ENCODE assay signal across 20 mouse cellular contexts in the genomic region with DNA sequence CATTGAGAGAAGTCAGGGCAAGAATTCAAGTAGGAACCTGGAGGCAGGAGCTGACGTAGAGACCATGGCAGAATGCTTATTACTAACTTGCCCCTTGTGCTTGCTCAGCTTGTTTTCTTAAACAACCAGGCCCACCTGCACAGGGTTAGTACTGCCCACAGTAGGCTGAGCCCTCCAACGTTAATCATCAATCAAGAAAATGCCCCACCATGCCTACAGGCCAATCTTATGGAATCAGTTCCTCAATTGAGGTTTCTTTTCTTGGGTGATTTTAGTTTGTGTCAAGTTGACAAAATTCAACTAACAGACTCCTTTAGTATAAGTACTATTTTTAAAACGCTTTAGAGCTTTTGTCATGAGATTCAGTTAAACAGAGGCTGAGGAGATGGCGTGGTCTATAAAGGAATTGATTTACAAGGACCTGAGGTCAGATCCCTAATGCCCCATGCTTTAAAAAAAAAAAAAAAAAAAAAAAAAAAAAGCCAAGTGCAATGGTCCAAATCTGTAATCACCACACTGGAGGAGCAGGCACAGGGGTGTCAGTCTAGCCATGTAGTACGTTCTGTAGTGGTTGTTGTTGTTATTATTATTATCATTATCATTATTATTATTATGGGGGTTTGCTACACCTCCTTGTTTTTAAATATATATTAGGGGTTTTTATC. TPM values are rescaled to one million over a fixed set of nuclear protein-coding genes. Genes with fewer than 3 reads are reported as not detected.
A peak's percentile ranks its signal among the peaks of the same experiment; 100 is the strongest.
DNase-seq lines count a peak whose midpoint lies in the region; ATAC-seq and TF ChIP-seq lines count a peak whose summit lies in the region.
"Had no signal": no experiment of that assay in that cellular context is flagged by ENCODE, and none has a peak within 500 bp of the region (broad histone marks: within the 10 kb centered on the region; RNA-seq: fewer than 3 reads in every experiment).

No protein-coding gene starts in this region.

- no peak overlapping the region for H3K9ac ChIP-seq in kidney, postnatal 0 days (ENCODE audit: low read depth, low read length)
- H3K9ac ChIP-seq in CH12.LX (ENCODE audit: insufficient read depth, low read depth): no peak overlapping the region
- H3K9ac ChIP-seq: forebrain, embryonic 13.5 days; hindbrain, embryonic 15.5 days; liver, embryonic 14.5 days; lung, embryonic 15.5 days; midbrain, embryonic 12.5 days had no signal

- no peak for TF ChIP-seq POLR2A in CH12.LX (IDR thresholded peaks at IDR 0.05; ENCODE audit: low read depth, low read length)

- no peak for TF ChIP-seq CTCF in kidney, postnatal 0 days (IDR thresholded peaks at IDR 0.05; ENCODE audit: low read depth)
- TF ChIP-seq CTCF in CH12.LX (conservative IDR thresholded peaks at IDR 0.05 in 1 of 2, IDR thresholded peaks at IDR 0.05 in 1 of 2; ENCODE audit: low read depth in 2 of 2, low read length in 2 of 2): no peak

- no peak overlapping the region; the same call in 1 of the 2 replicates for H3K27ac ChIP-seq in kidney, postnatal 0 days
- no peak overlapping the region for H3K27ac ChIP-seq in CH12.LX (ENCODE audit: insufficient read depth, low read depth)
- H3K27ac ChIP-seq: forebrain, embryonic 13.5 days; hindbrain, embryonic 15.5 days; liver, embryonic 14.5 days; lung, embryonic 15.5 days; midbrain, embryonic 12.5 days had no signal

- 47% methylated on average over 5 of the region's 5 CpGs for WGBS in kidney, postnatal 0 days

- H3K4me2 ChIP-seq in kidney, postnatal 0 days (ENCODE audit: low read length): no peak overlapping the region
- no peak overlapping the region for H3K4me2 ChIP-seq in CH12.LX (ENCODE audit: insufficient read depth, low read depth, poor library complexity, severe bottlenecking)
- H3K4me2 ChIP-seq: forebrain, embryonic 13.5 days; hindbrain, embryonic 15.5 days; lung, embryonic 15.5 days; midbrain, embryonic 12.5 days had no signal

- 0 out of 2 replicates have a peak, but pooled peaks cover 3% of the 10 kb centered on the region for H3K36me3 ChIP-seq in kidney, postnatal 0 days (ENCODE audit: insufficient read depth, low read length)
- peaks cover 3 to 5% of the 10 kb centered on the region in 2 experiments for H3K36me3 ChIP-seq in CH12.LX (replicated peaks in 1 of 2; ENCODE audit: control insufficient read depth in 1 of 2, insufficient read depth in 1 of 2, low read length in 1 of 2)
- no peaks in the 10 kb centered on the region; the same call in 1 of the 2 replicates for H3K36me3 ChIP-seq in splenic B cell, adult 2 months (ENCODE audit: control insufficient read depth, insufficient read depth, low read length, poor library complexity, severe bottlenecking)
- H3K36me3 ChIP-seq: lung, embryonic 15.5 days had no signal

- H3K27me3 ChIP-seq in kidney, postnatal 0 days (ENCODE audit: insufficient read depth, low read length): no peaks in the 10 kb centered on the region
- H3K27me3 ChIP-seq in CH12.LX (replicated peaks): no peaks in the 10 kb centered on the region
- no peaks in the 10 kb centered on the region for H3K27me3 ChIP-seq in splenic B cell, adult 2 months (ENCODE audit: control insufficient read depth, insufficient read depth, low read length, poor library complexity, severe bottlenecking)
- H3K27me3 ChIP-seq: forebrain, embryonic 13.5 days; hindbrain, embryonic 15.5 days; lung, embryonic 15.5 days; midbrain, embryonic 12.5 days had no signal

- dilution Hi-C loops in CH12.LX (cut with MboI; ENCODE audit: extremely low pct_ligation_motif_present, extremely low pct_unique_long_range_greater_than_20kb, low sequenced_read_pairs): no loop called here

- no peaks in the 10 kb centered on the region for H3K9me3 ChIP-seq in kidney, postnatal 0 days (replicated peaks; ENCODE audit: low read length)
- no peaks in the 10 kb centered on the region for H3K9me3 ChIP-seq in CH12.LX (replicated peaks; ENCODE audit: low read length)
- H3K9me3 ChIP-seq: forebrain, embryonic 13.5 days; hindbrain, embryonic 15.5 days; lung, embryonic 15.5 days; midbrain, embryonic 12.5 days had no signal

- no peak overlapping the region for H3K4me3 ChIP-seq in kidney, postnatal 0 days (replicated peaks; ENCODE audit: low read depth, low read length)
- H3K4me3 ChIP-seq in CH12.LX (replicated peaks in 1 of 3; ENCODE audit: low read depth in 2 of 3, low read length in 2 of 3, poor library complexity in 1 of 3): no peak overlapping the region
- H3K4me3 ChIP-seq: forebrain, embryonic 13.5 days; hindbrain, embryonic 15.5 days; lung, embryonic 15.5 days; midbrain, embryonic 12.5 days had no signal

- peaks cover 2% of the 10 kb centered on the region; the same call in 1 of the 2 replicates for H3K79me2 ChIP-seq in CH12.LX (replicated peaks; ENCODE audit: control insufficient read depth, extremely low read depth, insufficient read depth, poor library complexity, severe bottlenecking)

- DNase-seq in kidney, postnatal 0 days (ENCODE audit: low spot score): peak; percentile 7
- DNase-seq in kidney, postnatal 10 days: no peak
- DNase-seq in CH12.LX (ENCODE audit: extremely low read depth): peak; percentile 47
- DNase-seq in splenic B cell, adult 2 months (ENCODE audit: low read depth, low spot score): peak; percentile 47
- DNase-seq in cerebellum, adult 9-11 months: no peak
- DNase-seq in urinary bladder, adult 18-20 months (ENCODE audit: low spot score in 2 of 2): no peak
- DNase-seq: adrenal gland, postnatal 25 days; cerebellum, adult 11 months; cerebellum, postnatal 36 days; gastrocnemius, postnatal 36 days; kidney, postnatal 25 days; layer of hippocampus, adult 9-11 months; lung, postnatal 4 days; right cerebral cortex, postnatal 14 days had no signal

- in situ Hi-C loops in CH12.LX (cut with MboI; ENCODE audit: low pct_ligation_motif_present, low pct_unique_long_range_greater_than_20kb, low sequenced_read_pairs): no loop called here

- peak; percentile 60 for TF ChIP-seq EP300 in CH12.LX (IDR thresholded peaks at IDR 0.05; ENCODE audit: low read length)

- H3K4me1 ChIP-seq in kidney, postnatal 0 days (replicated peaks; ENCODE audit: insufficient read depth, low read length): no peaks in the 10 kb centered on the region
- H3K4me1 ChIP-seq in CH12.LX (ENCODE audit: control insufficient read depth in 1 of 2, insufficient read depth in 2 of 2): peaks cover 12 to 72% of the 10 kb centered on the region in 2 experiments
- H3K4me1 ChIP-seq: forebrain, embryonic 13.5 days; hindbrain, embryonic 15.5 days; lung, embryonic 15.5 days; midbrain, embryonic 12.5 days had no signal

- ATAC-seq in kidney, postnatal 0 days (replicated peaks; ENCODE audit: low FRiP score, low read depth): no peak
- ATAC-seq in common myeloid progenitor, adult 5-6 weeks (replicated peaks; ENCODE audit: low read depth, poor library complexity, severe bottlenecking): peak; percentile 52; the same call in 1 of the 2 replicates
- ATAC-seq: forebrain, embryonic 13.5 days had no signal

- no peak for TF ChIP-seq RAD21 in CH12.LX (IDR thresholded peaks at IDR 0.05; ENCODE audit: low read depth, low read length)

TF ChIP-seq in CH12.LX, 34 proteins besides CTCF, POLR2A, EP300 and RAD21:
- TF ChIP-seq TBP (conservative IDR thresholded peaks at IDR 0.05; ENCODE audit: low read depth, low read length) (no peak), KAT2A (IDR thresholded peaks at IDR 0.05; ENCODE audit: insufficient replicate concordance, low read length) (no peak), ZNF384 (IDR thresholded peaks at IDR 0.05; ENCODE audit: low read depth, low read length) (peak; percentile 89), IRF4 (IDR thresholded peaks at IDR 0.05; ENCODE audit: low read depth, low read length) (peak; percentile 34; the same call in 1 of the 2 replicates), ZC3H11A (IDR thresholded peaks at IDR 0.05; ENCODE audit: low read depth, low read length) (no peak), BHLHE40 (IDR thresholded peaks at IDR 0.05; ENCODE audit: low read depth, low read length) (no peak), POLR2AphosphoS2 (IDR thresholded peaks at IDR 0.05; ENCODE audit: low read depth, low read length) (no peak), SMC3 (IDR thresholded peaks at IDR 0.05; ENCODE audit: low read depth, low read length) (no peak), MAX (IDR thresholded peaks at IDR 0.05; ENCODE audit: low read length) (no peak), USF2 (conservative IDR thresholded peaks at IDR 0.05; ENCODE audit: low read depth, low read length) (no peak), PAX5 (IDR thresholded peaks at IDR 0.05; ENCODE audit: low read length) (no peak), NELFE (IDR thresholded peaks at IDR 0.05; ENCODE audit: low read depth, low read length) (no peak), MAZ (IDR thresholded peaks at IDR 0.05; ENCODE audit: low read depth, low read length) (no peak), MAFK (IDR thresholded peaks at IDR 0.05; ENCODE audit: insufficient replicate concordance, low read length) (0 out of 2 replicates have a peak, but pooled peaks have one; percentile 60), USF1 (IDR thresholded peaks at IDR 0.05; ENCODE audit: low read depth, low read length) (no peak), GABPA (IDR thresholded peaks at IDR 0.05; ENCODE audit: insufficient replicate concordance, low read depth, low read length) (no peak)

RNA-seq across cellular contexts. Expression of a gene that starts 48.4 kb away (rescaled TPM):
- polyA plus RNA-seq in kidney, postnatal 0 days (2015; fragmentation: Nextera tagmentation; extraction: Ambion mirVana): 10.9 and 12.0 TPM in 2 replicates
- total RNA-seq in CH12.LX (2012; rRNA removed): 5.1 and 5.8 TPM in 2 replicates
- total RNA-seq in CH12.LX (2014; rRNA removed): 2.0 and 2.4 TPM in 2 replicates
- polyA plus RNA-seq in CH12.LX (2012; ENCODE audit: insufficient read length, low read depth): 5.6 and 6.0 TPM in 2 replicates
- 16.0 and 18.9 TPM in 2 replicates for total RNA-seq in common myeloid progenitor, adult 5-6 weeks (2017)

Comparison
In these comparisons a context has a peak if more than half of its experiments do, and no peak if none do; other contexts are left out.
1. DNase-seq: peak in kidney, postnatal 0 days (single experiment), CH12.LX (single experiment) and splenic B cell, adult 2 months (single experiment); none in kidney, postnatal 10 days (single experiment), cerebellum, adult 9-11 months (single experiment) and urinary bladder, adult 18-20 months (0 of 2).